Mouse (Mus musculus): Measurements from ENCODE around the gene Itk. TPM values are rescaled to one million over a fixed set of nuclear protein-coding genes. Genes with fewer than 3 reads are reported as not detected.

Gene Itk
- total RNA-seq, 4 experiments from 2014 or later, result 0.64 to 1.1 (median 0.72) TPM

DNA sequence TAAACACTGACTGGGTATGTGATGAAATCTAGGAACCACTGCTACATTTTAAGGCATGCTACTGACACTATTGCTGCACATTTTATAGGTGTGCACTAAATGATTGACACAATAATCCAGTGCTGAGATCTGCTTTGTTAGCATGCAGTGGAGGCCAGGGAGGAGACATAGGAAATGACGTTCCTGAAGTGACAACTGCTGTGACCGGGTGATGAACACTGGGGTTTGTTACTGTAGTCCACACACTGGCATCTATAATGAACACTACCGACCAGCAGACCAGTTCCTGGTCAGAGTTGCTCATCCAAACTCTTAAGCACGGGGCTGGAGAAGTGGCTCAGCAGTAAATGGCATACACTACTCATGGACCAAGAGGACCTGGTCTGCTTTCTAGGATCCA lies 4.1 kb upstream of the Itk start:
- DNase-seq (ENCODE audit: low spot score in 2 of 2), result no peak

DNA sequence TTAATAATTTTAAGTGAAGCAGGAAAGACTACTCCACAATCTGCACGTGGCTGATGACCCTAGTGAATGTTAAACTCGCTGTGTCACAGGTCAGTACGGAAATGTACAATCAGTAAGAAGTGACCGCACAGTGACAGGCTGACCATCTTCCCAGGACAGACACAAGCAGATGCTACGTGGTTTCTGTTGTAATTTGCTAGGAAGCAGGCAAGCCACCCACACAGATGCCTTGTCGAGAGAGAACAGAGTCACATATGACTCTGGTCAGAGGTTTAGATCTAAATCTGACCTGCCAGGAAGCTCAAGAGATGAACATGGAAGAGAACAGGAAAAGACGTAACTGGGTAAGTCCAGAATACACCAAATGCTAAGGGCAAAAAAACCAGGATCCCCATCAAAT lies 3.6 kb upstream of the Itk start:
- no peak for DNase-seq (ENCODE audit: low spot score in 2 of 2)

DNA sequence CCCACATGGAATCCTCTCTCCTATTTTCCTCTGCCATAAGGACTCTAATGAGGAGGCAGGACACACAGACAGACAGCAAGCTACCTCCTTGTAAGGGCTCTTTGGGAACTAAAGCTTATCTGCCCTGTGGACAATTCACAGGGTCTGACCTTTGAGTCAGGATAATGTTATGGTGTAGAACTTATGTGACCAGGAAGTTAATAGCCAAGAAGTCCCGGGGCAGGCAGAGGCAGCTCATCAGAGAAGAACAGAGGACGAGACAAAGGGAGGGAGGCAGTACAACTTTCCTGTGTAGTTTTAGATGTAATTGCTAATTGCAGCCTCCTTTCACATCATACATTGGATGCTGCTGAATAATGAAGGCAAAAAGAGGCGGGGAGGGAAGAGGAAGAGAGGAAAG lies 1.3 kb upstream of the Itk start:
- no peak for DNase-seq (ENCODE audit: low spot score in 2 of 2)

DNA sequence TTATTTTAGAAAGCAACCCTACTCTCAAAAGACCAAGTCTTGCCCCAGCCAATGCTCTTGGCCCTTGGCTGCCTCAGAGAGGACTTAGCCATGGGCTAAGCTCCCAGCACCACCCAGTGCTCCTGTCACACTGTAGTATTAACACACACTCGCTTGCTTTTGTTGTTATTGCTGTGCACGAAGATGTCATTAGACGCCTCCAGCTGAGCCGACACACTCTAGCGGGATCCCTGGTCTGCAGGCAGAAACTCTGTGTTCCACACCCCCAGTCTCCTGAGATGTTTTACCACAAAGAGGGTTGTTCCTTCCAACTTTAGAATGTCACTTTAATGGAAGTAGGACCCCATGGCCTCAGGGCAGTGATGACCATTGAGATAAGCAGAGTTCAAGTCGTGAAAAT lies 877 bp downstream of the Itk start:
- DNase-seq (ENCODE audit: low spot score in 2 of 2), result no peak

DNA sequence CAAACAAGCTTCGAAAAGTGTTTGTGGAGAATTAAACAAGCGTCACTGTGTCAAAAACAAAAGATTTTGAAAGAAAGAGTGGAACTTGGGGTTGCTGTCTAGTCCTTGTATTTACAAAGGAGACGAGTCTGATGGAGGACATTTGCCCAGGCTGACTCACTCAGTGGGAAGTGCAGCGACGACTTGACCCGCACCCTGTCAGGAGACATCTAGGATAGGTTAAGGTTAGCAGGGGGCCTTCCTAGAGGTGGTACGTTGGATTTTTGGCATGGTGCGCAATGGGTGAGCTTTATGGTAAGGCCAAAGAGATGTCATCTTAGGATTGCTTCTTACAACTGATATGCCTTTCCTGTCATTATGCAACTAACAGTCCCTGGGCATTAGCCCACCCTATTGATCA lies 2.3 kb downstream of the Itk start:
- DNase-seq (ENCODE audit: low spot score in 2 of 2), result no peak

DNA sequence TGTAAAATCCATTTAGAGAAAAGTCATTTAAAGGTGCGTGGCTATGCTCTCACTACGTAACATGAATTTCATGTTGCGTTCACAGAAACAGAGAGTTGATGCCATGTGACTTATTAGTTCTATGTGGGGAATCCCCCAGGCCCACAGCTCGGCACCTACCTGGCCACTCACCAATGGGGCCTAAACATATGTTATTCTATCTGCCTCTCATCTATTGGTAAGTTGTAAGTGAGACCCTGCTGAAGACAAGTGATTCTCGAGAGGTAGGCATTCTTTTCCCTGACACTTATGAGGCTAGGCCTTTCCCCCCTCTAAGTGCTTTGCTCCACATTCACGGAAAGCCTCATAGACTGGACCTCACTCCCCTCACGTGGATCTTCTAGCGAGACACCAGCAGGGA lies 2.8 kb downstream of the Itk start:
- DNase-seq (ENCODE audit: low spot score in 2 of 2), result no peak

DNA sequence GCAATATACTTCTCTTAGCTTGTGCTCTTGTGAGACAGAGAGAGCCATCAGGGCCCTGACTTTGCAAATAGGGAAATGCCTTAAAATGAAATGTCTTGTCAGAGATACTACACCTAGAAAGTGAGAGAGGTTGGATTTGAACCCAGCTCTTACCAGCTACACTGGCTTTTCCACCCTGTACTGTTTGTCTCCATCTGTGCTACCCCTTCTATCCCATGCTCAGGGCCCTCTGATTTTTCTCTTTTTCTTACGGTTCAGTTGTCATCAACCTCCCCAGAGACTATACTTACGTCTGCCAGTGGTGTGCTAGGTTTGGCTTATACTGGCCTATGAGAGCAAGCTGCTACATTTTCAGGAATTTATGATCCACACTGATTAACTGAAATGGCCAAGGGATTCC lies 4.4 kb downstream of the Itk start:
- DNase-seq (ENCODE audit: low spot score in 2 of 2), result no peak

DNA sequence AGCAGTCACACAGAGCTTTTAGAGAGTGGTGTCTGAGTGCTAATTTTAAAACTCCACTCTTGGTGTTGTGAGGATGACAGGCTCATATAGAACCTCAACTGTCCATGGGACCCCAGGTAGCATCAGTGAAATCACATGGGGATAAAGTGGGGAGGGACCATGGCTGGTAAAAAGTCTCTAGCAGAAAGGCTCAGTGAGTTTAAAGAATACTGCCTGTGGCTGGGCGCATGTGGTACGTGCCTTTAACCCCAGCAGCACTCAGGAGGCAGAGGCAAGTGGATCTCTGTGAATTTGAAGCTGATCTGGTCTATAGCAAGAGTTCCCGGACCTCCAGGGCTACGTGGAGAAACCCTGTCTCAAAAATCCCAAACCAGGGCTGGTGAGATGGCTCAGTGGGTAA lies 6.8 kb downstream of the Itk start:
- no peak for DNase-seq (ENCODE audit: low spot score in 2 of 2)

DNA sequence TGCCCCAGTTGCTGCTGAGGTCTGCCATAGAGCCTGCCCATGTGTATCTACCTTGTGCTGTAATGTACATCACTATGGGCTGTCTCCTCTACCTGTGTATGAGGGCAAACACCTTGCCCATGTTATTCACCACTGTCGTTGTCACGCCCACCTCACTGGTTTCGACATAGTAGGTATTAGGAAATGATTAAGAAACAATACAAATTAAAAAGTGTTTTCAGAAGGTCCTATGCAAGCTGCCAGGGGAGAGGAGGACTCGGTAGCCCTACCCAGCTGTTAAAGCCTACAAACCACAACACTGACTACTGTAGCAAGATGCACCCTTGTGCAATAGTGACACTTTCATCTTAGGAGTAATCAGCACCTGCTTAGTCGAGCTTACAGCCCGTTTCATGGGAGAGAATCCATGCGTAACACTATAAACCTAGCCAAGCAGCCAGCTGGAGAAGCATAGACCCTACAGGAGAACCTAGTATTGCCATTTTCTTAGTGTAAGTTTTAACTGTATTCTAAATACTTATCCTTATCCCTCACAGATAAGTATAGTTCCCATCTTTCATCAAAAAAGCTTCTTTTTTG lies 9.1 kb downstream of the Itk start:
- DNase-seq (ENCODE audit: low spot score in 2 of 2), result no peak

DNA sequence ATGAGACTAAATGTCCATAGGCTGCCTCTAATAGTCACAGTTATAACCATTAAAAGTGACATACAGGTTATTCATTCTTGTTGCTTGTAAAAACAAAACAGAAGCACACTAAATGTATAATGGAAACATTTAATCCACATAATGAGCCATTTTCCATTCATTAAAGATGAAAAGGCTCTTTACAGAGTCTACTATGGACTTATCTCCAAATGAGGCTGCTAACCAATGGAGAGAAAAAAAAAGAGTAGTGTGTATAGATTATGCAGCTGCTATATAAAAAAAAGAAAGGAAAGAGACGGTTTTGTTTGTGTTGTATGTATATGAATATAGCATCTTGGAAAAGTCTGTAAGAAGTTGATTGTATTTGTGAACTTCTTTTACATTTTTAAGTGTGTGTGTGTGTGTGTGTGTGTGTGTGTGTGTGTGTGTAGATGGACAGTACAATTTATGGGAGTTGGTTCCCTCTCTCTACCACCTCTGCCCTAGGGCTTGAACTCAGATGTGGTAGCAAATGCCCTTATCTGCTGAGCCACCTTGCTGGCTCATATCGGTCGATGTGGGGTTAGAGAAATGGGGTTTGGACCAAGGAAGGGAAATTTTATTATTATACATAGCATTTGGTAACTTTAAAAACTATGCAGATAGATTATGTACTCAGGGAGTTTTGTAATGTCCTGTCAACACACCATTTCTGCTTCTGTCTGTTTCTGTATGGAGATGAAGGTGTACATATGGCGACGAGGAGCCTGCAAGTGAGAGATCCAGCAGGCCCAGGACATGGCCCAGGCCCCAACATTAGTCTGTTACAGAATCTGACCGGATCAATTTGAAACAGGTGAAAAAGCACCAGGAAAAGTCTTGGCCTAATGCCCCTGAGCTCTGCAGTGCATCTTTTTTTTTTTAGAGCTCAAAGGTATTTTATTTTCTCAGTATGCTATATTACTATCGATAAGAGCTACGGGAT lies 11.2 kb downstream of the Itk start:
- no peak for DNase-seq (ENCODE audit: low spot score in 2 of 2)

DNA sequence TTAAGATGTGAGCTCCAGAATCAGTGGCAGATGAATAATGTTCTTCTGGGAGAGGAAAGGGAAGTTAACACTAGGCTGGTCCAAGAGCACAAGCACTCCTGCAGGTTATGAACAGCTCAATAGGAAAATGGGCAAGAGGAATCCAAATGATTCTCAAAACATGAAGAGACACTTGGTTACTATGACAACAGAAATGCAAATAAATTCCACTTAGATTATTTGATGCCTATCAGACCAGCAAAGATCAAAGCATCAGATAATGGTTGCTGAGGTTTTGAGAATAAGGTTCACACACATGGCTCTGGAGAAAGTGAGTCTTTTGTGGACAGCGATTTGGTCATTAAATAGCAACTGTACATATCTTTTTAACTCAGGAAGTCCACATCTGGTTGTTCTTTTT lies 12.0 kb downstream of the Itk start:
- DNase-seq (ENCODE audit: low spot score in 2 of 2), result no peak

DNA sequence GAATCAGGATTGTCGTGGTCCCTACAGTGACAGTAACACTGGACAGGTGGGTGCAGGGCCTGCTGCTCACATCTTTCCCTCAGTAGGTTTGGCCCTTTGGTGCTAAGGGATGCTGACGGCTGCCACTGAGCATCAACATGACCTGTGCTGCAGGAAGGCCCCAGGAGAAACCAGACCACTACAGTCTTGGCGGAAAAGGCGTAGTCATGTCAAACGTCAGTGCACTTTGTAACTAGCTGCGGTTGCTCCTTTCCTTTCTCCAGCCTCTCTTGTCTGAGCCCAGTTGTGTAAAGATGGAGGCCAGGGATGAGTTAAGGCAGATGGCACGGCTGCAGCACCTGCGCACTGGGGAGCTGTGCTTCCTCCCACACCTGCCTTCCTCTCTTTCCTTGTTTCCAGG lies 14.3 kb downstream of the Itk start:
- DNase-seq (ENCODE audit: low spot score in 2 of 2), result no peak

DNA sequence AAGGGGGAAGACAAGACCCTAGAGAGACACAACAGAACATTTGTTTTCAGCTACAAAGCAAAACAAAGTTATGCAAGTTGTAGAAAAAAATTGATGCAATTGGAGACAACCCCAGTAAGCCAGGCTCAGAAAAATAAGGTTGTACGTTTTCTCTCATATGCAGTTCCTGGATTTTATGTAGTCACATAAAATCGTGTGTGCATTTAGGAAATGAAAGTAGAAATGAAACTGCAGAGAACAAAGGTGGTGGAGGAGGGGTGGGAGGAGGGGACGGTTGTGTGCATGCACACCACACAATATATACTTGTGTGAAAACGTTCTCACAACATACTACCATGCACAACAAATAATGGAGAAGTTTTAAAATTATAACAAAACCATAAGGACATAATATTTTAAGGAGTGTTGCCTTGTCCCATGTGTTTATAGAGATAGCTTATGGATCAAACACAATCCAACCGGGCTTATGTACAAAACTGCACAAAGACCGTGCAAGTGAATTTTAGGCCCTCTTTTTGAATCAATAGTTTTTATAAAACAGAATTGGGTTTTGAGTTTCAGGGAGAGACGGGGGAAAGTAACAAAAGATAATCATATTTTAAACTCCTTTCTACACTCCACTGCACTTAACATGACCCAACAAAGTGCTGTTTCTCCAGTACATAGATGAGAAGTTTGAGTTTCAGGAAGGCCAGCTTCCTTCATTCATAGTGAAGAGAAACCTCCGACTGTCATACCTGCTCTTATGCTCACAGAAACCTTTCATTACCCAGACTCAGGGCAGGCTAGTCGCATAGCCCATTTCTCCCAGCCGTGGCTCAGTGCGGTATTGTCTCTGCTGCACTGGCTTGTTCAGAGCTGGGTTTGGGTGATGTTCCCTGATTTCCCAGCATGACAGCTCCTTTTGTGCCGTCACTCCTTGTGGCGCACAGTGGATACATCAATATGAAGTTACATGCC lies 16.0 kb downstream of the Itk start:
- no peak for DNase-seq (ENCODE audit: low spot score in 2 of 2)

DNA sequence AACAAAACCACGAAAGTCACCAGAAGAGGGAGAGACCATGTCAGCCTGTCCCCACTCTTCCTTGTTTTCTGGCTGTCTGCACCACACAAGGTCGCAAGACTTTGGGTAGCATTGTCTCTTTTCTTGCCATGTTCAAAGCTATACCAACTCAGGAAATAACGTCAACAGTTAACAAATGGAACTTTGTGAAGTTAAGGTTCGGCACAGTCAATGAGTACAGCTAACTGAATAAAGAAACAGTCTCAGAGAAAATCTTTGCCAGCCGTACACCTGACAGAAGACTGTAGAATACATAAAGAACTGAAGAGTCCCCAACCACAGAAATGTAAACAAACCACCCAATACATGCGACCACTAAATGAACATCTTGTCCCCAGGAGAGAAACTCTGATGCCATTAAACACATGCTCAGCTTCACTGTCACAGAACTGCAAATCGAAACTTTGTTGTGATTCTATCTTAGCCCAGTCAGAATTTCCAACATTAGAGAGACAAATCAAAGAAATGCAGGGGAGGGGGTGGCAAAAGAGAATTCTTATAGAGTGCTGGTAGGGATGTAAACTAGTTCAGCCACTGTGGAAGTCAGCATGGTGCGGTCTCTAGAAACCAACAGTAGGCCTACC lies 16.9 kb downstream of the Itk start:
- no peak for DNase-seq (ENCODE audit: low spot score in 2 of 2)

DNA sequence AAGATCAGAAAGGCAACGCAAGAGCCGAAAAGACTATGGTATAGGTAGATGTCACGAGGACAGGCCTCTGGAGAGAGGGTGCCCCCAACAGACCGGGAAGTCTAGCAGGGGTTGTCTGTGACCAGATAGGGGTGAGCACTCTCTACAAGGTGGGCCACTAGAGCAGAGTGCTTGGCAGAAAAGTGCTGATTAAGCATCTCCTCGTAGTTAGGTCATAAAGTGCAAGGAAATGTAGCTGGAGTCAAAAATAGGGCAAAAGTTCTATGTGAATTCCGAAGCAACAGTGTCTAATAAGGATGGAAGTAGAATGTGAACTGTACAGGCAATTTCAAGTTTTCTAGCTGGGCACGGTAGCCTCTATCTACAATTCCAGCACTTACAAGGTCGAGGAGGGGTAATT lies 18.1 kb downstream of the Itk start:
- no peak for DNase-seq (ENCODE audit: low spot score in 2 of 2)

DNA sequence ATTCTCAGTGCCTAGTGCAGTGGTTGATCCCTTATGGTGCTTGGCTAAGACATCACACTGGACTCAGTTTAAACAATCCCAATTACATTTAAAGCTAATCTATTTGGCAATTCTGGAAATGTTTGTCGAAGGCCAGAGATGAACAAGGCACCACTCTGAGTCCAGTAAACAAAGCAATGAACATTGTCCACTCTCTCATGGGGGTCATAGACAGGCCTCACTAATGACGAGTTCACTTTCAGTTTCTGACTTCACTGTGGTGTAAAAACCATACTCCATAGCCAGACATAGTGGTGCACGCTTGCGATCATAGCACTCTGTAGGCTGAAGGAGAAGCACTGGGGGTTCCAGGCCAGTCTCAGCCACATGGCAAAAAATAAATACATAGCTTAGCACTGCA lies 18.9 kb downstream of the Itk start:
- no peak for DNase-seq (ENCODE audit: low spot score in 2 of 2)

DNA sequence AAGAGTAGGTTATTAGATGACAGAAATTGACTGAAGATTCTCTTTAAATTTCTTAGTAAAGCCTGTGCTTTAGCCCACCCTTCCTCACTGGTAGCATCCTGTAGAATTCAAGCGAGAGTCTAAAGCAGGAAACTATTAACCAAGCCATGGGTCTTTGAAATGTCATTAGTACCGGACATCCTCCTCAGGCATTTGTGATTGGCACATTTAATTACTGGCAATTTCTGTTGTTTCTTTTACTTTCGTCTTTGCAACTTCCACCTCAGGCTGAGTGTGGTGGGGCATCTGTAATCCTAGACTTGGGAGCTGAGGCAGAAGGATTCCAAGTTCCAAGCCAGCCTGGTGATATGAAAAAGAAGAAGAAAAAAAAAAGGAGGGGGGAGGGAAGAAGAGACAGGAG lies 23.0 kb downstream of the Itk start:
- no peak for DNase-seq (ENCODE audit: low spot score in 2 of 2)

DNA sequence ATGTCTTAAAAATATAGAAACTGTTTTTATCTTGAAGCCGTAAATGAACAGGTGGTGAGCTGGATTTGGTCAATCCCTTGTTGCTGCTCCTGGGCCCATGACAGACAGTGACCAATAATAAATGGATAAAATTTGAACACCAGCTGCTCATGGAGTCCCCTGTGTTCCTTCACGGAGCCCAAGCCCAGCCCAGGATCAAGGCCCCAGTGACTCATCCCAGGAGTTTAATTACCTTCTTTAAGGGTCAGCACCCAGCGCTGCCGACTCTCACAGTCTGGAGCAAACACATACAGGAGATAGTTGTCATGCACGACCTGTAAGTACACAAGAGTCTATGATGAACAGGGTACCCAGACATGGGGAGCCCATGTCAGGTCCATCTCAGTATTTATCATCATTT lies 23.6 kb downstream of the Itk start:
- no peak for DNase-seq (ENCODE audit: low spot score in 2 of 2)

DNA sequence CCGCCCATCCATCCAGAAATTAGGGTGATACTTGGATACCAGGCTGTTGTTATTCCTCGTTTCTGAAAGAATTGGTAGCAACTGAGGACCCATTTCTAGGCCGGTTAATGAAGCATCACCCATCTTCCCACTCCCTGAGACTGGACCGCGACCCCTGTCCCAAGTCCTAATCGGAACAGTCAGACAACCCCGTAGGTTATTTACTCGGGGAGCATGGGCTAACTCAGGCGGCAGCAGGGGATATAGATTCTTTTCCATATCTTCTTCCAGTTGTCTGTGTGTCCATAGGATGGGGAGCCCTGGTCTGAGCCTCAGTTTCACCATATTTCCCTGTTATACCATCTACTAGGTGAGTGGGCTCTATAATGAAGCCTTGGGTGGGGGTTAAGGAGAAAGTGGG lies 25.5 kb downstream of the Itk start:
- DNase-seq (ENCODE audit: low spot score in 2 of 2), result no peak

DNA sequence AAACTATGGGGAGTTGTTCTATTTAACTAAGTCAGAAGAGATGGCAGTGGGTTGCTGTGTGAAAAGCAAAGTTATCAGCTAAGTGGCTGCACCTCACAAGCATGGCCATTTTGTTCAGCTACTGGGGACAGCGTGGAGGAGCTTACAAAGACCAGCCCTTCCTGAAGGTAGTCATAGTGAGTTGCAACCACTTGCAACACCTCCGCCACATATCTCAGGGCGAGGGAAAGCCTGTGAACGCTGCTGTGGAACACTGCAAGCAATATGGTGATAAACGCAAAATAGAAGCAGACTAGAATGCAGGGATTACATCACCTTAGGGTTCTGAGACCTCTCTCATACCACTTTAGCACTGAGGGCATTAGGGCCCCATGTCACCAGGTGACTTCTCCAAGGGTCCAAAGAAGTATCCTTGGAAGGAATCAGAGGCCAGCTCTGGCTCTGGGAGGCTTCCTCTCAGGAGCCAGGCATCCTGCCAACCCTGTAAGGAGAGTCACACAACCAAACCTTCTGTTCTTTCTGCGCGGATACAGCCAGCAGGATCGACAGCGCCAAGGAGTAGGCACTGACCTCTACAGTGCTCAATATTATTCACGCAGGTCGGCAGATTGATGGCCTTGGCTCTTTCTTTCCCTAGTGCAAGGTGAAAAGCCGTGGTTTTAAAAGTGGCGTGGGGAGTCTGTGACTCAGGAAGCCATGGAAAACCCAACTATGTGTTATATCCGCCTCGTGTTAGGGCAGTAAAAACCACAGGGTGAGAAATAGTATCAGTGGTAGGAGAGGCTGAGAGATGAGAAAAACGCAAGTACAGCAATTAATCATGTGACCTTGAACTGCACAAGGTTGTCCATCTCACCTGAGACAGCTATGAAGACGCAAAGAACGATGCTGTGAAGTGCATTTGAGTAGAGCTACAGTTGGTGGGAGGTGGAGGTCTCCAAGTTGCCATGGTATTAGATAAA lies 27.0 kb downstream of the Itk start:
- peak in 1 of 2 experiments; percentile 10 for DNase-seq (ENCODE audit: low spot score in 2 of 2)
